Mouse (Mus musculus) small intestine, adult 10 weeks (tissue): ENCODE results near the gene Prkcq. TPM values are rescaled to one million over a fixed set of nuclear protein-coding genes. Genes with fewer than 3 reads are reported as not detected.

ENCODE experiments used
- polyA plus RNA-seq: library from polyadenylated mRNA; stranded (reverse); fragments of 350-450 nt; fragmentation: Illumina TruSeq; extraction: RNeasy Lipid Tissue Mini Kit (QIAGEN cat#74804); gene quantifications from one replicate; pipeline ENCODE4 v1.2.3, GENCODE M21; 2014; ENCODE audit warnings: low replicate concordance

Prkcq gene
- 2.2 TPM for polyA plus RNA-seq

GRCm38 (mm10) chr2:11171754-11172501 lies at the start of gene Prkcq:
Prkcq (plus strand) TSS chr2:11172108.

